Mouse (Mus musculus) kidney, postnatal 0 days (tissue): Measurements from ENCODE around the gene Deaf1. TPM values are rescaled to one million over a fixed set of nuclear protein-coding genes. Genes with fewer than 3 reads are reported as not detected.

ENCODE experiments used
- ATAC-seq: fragments of 200-750 bp; cut with Nextera tagmentation; replicated peaks from 2 replicates; pipeline ENCODE4 v1.8.0; 2017; ENCODE audit warnings: low read depth, moderate number of reproducible peaks, moderate TSS enrichment, moderate library complexity; ENCODE audit not compliant: low FRiP score
- DNase-seq: peaks from one replicate; pipeline ENCODE4 v3.0.0-alpha.2; 2016; ENCODE audit warnings: low spot score
- H3K27ac ChIP-seq: fragments of 300-500 bp; sonication (generic); 2 replicates; pipeline ENCODE4 v1.5.1; 2014; ENCODE audit warnings: mild to moderate bottlenecking
- H3K27me3 ChIP-seq: fragments of 300-500 bp; sonication (generic); 2 replicates; pipeline ENCODE4 v1.6.1; 2014; ENCODE audit warnings: low read length, mixed read lengths; ENCODE audit not compliant: insufficient read depth
- H3K36me3 ChIP-seq: fragments of 300-500 bp; sonication (generic); 2 replicates; pipeline ENCODE4 v1.6.1; 2014; ENCODE audit warnings: low read length, mixed read lengths; ENCODE audit not compliant: insufficient read depth
- H3K4me1 ChIP-seq: fragments of 300-500 bp; sonication (generic); replicated peaks from 2 replicates; pipeline ENCODE4 v1.6.1; 2014; ENCODE audit warnings: antibody characterized with exemption, low read length, mixed read lengths; ENCODE audit not compliant: insufficient read depth
- H3K4me2 ChIP-seq: fragments of 300-500 bp; sonication (generic); 2 replicates; pipeline ENCODE4 v1.6.1; 2014; ENCODE audit warnings: mild to moderate bottlenecking, low read length, moderate library complexity, mixed read lengths
- H3K4me3 ChIP-seq: fragments of 300-500 bp; sonication (generic); replicated peaks from 2 replicates; pipeline ENCODE4 v1.5.1; 2014; ENCODE audit warnings: low read depth, low read length
- H3K9ac ChIP-seq: fragments of 300-500 bp; sonication (generic); 2 replicates; pipeline ENCODE4 v1.6.1; 2014; ENCODE audit warnings: low read depth, low read length
- H3K9me3 ChIP-seq: fragments of 300-500 bp; sonication (generic); replicated peaks from 2 replicates; pipeline ENCODE4 v1.6.1; 2016; ENCODE audit warnings: low read length, inconsistent platforms, mixed read lengths
- CTCF ChIP-seq: IDR thresholded peaks from 2 replicates; pipeline ENCODE4 v1.5.1; 2016; ENCODE audit warnings: antibody characterized with exemption, low read depth, mild to moderate bottlenecking, moderate library complexity
- WGBS: fragments of 180-500 bp; shearing (Covaris S2); extraction: QIAGEN DNeasy Blood & Tissue Kit; methylation state at CpG from one replicate; pipeline ENCODE4 v1.1.7; 2014; 5-methylcytosine and 5-hydroxymethylcytosine counted together
- polyA plus RNA-seq: library from polyadenylated mRNA; unstranded; fragments of >200 nt; fragmentation: Nextera tagmentation; extraction: Ambion mirVana; gene quantifications from 2 replicates; pipeline ENCODE4 v1.2.1, GENCODE M21; 2015

The Deaf1 gene
- polyA plus RNA-seq, 1 experiment from 2014 or later: 64.2 TPM

- H3K9me3 ChIP-seq: no peaks in the 10 kb centered on the region
- TF ChIP-seq CTCF: no peak
- H3K27ac ChIP-seq: no peak overlapping the region
- peak overlapping the region; percentile 63 for H3K4me2 ChIP-seq
- ATAC-seq (no peak), DNase-seq (no peak)
- H3K36me3 ChIP-seq: no peaks in the 10 kb centered on the region
- peaks cover 22% of the 10 kb centered on the region for H3K27me3 ChIP-seq
- peaks cover 12% of the 10 kb centered on the region; the same call in 1 of the 2 replicates for H3K4me1 ChIP-seq
- H3K4me3 ChIP-seq: peak overlapping the region; percentile 29
- peak overlapping the region; percentile 46 for H3K9ac ChIP-seq
- 9% methylated on average over 19 of the region's 22 CpGs for WGBS
Observed at GRCm38 (mm10) chr7:141294479-141294878, 33.0 kb downstream of the Deaf1 start.

- peak; percentile 33 for DNase-seq
- ATAC-seq: peak; percentile 9; the same call in 1 of the 2 replicates
- Histone ChIP-seq H3K36me3 (no peaks in the 10 kb centered on the region), H3K4me2 (peak overlapping the region; percentile 63), H3K27ac (no peak overlapping the region), H3K4me1 (peaks cover 12% of the 10 kb centered on the region; the same call in 1 of the 2 replicates), H3K4me3 (peak overlapping the region; percentile 29), H3K9ac (peak overlapping the region; percentile 46), H3K9me3 (no peaks in the 10 kb centered on the region), H3K27me3 (peaks cover 22% of the 10 kb centered on the region)
- no peak for TF ChIP-seq CTCF
- WGBS: 1% methylated on average over 53 of the region's 53 CpGs
Observed at GRCm38 (mm10) chr7:141293852-141294471, 33.5 kb downstream of the Deaf1 start.

DNA sequence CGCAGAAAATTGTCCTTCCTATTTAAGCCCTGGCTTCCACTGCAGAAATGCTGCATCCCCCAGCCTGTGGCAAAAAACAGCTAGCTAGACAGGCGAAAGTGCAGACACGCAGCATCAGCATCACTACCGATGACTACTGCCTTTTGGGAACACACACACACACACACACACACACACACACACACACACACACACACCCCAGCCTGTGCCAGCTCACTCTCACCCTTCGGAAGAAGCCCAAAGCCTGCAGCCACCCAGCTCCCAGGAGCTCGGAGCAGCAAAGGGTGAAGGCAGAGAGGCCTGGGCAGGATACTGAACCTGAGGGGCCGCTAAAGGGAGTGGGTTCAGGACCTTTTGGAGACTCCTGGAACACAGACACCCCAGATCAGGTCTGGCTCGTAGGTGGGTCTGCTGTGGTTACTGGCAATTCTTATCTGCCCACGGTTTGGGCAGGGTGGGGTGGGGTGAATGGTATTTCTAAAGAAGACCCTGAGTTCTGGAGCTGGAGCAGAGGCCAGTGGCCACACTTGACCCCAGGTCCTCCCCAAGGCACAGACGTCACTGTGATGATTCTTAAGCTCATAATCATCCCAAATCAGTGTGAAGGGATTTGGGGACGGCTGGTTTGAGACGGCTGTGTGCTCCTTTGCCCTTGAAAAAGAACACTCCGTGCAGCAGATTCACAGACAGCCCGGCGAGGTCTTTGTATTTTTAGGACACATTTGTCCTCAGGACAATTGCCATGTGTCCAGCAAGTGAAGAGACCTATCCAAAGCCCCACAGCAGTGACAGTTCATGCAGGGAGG lies 34.7 kb downstream of the Deaf1 start:
- no peaks in the 10 kb centered on the region for H3K36me3 ChIP-seq
- peaks cover 22% of the 10 kb centered on the region for H3K27me3 ChIP-seq
- peaks cover 12% of the 10 kb centered on the region; the same call in 1 of the 2 replicates for H3K4me1 ChIP-seq
- peak overlapping the region; percentile 44; the same call in 1 of the 2 replicates for H3K4me3 ChIP-seq
- no peak overlapping the region for H3K27ac ChIP-seq
- TF ChIP-seq CTCF: no peak
- ATAC-seq (no peak), DNase-seq (no peak)
- 57% methylated on average over 15 of the region's 15 CpGs for WGBS
- peak overlapping the region; percentile 68 for H3K4me2 ChIP-seq
- H3K9ac ChIP-seq: 0 out of 2 replicates have a peak overlapping the region, but pooled peaks have one; percentile 44
- H3K9me3 ChIP-seq: no peaks in the 10 kb centered on the region

GRCm38 (mm10) chr7:141291921-141292582 lies 35.4 kb downstream of the Deaf1 start, which contains the start of gene Drd4:
Gene Drd4 (plus strand): TSS chr7:141292006.
- ATAC-seq (no peak), DNase-seq (peak; percentile 71)
- no peak within 1 kb of the TSS for H3K27ac ChIP-seq
- WGBS: 3% methylated on average over 37 of the region's 46 CpGs
- no peak for TF ChIP-seq CTCF
- H3K9me3 ChIP-seq: no peaks in the 10 kb centered on the region
- H3K4me1 ChIP-seq: peaks cover 12% of the 10 kb centered on the region; the same call in 1 of the 2 replicates
- H3K27me3 ChIP-seq: peaks cover 22% of the 10 kb centered on the region
- no peaks in the 10 kb centered on the region for H3K36me3 ChIP-seq
- H3K4me3 ChIP-seq: peak within 1 kb of the TSS; percentile 44
- peak within 1 kb of the TSS; percentile 68 for H3K4me2 ChIP-seq
- peak within 1 kb of the TSS; percentile 44; the same call in 1 of the 2 replicates for H3K9ac ChIP-seq

DNA sequence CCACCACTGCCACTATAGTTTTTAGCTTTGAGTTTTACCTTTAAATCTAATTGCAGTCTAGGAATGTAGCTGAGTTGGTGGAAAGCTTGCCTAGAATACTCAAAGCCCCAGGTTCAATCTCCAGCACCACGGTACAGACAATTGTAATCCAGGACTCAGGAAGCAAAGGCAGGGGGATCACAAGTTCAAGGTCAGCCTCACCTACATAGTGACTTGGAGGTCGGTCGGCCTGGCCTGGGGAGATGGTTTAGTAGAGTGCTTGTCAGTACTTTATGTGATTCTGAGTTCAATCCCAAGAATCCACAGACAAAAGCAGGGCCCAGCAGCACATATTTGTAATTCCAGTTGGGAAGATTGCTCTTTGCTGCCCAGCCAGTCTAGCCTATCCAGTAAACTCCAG lies 39.4 kb downstream of the Deaf1 start:
- Histone ChIP-seq H3K27ac (no peak overlapping the region), H3K4me2 (no peak overlapping the region), H3K4me1 (peaks cover 2% of the 10 kb centered on the region; the same call in 1 of the 2 replicates), H3K9ac (no peak overlapping the region), H3K4me3 (no peak overlapping the region), H3K9me3 (no peaks in the 10 kb centered on the region), H3K36me3 (no peaks in the 10 kb centered on the region), H3K27me3 (peaks cover 5% of the 10 kb centered on the region; the same call in 1 of the 2 replicates)
- TF ChIP-seq CTCF: no peak
- DNase-seq (no peak), ATAC-seq (no peak)
- 88% methylated on average over 3 of the region's 3 CpGs for WGBS

DNA sequence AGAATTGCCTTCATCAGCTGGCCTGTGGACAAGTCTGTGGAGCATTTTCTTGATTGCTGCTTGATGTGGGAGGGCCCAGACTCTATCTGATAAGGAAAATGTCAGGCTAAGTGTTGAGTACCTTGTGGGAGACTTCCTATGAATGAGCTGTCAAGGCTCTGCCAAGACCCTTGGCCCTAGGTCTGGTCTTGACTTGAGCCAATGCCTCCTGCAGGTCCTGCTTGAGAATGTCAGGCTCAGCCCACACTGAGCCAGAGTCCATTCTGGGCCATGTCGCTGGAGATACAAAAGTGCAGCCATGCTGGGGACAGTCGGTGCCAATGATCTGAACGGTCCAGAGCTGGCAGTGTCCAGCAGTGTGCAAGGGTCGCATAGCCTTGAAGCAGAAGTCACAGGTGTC lies 44.7 kb downstream of the Deaf1 start:
- DNase-seq (no peak), ATAC-seq (no peak)
- Histone ChIP-seq H3K9me3 (no peaks in the 10 kb centered on the region), H3K4me2 (no peak overlapping the region), H3K4me3 (no peak overlapping the region), H3K27ac (no peak overlapping the region), H3K9ac (no peak overlapping the region), H3K36me3 (no peaks in the 10 kb centered on the region), H3K4me1 (peaks cover under 1% of the 10 kb centered on the region; the same call in 1 of the 2 replicates), H3K27me3 (no peaks in the 10 kb centered on the region)
- TF ChIP-seq CTCF: no peak
- 90% methylated on average over 4 of the region's 4 CpGs for WGBS
